Mouse (Mus musculus): Measurements from ENCODE around the gene Noxo1.

- TF ChIP-seq CTCF (IDR thresholded peaks at IDR 0.05; ENCODE audit: control insufficient read depth, insufficient read depth, insufficient read length) (no peak), USF1 (IDR thresholded peaks at IDR 0.05; ENCODE audit: low read depth) (no peak), MAX (IDR thresholded peaks at IDR 0.05) (no peak)
These were observed 19.8 kb upstream of the Noxo1 start for GRCm38 (mm10) chr17:24676187-24676586.

Measured in C2C12 (cell line).